Mouse (Mus musculus) R1 (cell line): ENCODE measurements around the gene Pank3.

ENCODE experiments used
- DNase-seq: peaks from one replicate; pipeline ENCODE4 v3.0.0-alpha.2; 2018; ENCODE audit warnings: low read depth, low spot score

Pank3 gene

DNA sequence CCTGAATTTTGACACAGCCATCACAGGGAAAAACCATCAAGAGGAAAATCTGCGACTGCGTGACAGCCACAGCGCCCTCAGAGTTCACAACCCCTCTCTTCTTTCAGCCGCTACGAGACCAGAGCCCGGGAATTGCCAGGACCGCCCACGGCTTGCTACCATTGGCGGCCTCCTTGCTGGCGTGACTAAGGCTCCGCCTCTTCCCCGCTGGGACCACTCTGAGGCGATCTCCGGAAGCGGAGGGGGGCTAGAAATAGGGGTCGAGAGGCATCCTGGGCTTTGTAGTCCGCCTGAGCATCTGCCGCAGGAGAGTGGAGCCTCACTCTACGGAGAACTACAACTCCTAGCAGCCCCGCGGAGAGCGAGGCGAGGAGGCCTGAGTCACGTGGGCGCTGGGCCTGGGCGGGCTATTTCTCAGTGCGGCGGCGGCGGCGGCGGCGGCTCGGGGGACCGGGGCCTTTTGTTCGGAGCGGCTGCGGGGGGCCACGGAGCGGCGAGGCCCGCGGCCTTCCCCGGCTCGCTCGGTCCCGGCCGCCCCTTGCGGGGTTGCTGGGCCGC, at the start of gene Pank3:
TSS of gene Pank3 (plus strand) at position 297 of the 558 bp plus-strand sequence.
- DNase-seq: peak; percentile 99

GRCm38 (mm10) chr11:35723876-35724275, 45.4 kb upstream of the Pank3 start:
- DNase-seq: no peak

- no peak for DNase-seq
Observed at GRCm38 (mm10) chr11:35726341-35726846, 42.9 kb upstream of the Pank3 start.

GRCm38 (mm10) chr11:35728200-35728599, 41.1 kb upstream of the Pank3 start:
- DNase-seq: no peak

DNA sequence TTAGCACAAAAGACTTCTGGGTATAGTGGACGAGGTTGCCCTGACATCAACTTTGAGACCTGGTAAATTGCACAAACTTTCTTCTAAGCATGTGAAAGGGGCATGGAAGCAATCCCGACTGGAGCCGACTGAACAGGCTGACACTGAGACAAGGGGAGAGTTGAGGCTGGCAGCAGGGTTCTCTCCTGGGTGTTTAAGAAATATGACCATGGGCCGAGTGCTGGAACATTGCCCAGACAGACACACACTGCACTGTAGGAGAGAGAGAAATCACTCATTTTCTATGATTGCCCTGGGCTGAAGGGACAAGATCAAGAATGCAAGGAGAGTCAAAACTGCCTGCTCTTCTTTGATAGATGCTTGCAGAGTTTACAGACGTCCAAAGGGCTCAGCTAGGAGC, 40.1 kb upstream of the Pank3 start:
- DNase-seq: no peak

- peak; percentile 64 for DNase-seq
Observed at GRCm38 (mm10) chr11:35732366-35732765, 36.9 kb upstream of the Pank3 start.

- DNase-seq: peak; percentile 57
Observed at GRCm38 (mm10) chr11:35736817-35737216, 32.5 kb upstream of the Pank3 start.

DNA sequence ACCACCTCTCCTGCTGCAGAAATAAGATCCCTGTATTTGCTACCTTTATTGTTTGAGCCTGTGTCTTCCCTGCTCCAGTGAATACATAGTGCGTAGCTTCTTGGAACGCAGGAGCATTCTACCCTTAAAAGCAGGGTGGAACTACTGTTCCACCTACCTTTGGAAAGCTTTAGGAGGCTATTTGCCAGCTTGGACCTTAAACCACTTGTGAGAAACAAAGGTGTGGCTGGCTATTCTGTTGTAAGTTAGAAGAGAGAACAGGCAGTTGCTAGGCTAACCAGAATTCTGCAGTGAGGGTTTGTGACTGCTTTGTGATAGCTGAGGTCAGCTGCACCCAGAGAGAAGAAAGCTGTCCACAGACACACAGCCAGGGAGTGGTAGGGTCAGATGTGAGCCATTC, 32.0 kb upstream of the Pank3 start:
- no peak for DNase-seq

DNA sequence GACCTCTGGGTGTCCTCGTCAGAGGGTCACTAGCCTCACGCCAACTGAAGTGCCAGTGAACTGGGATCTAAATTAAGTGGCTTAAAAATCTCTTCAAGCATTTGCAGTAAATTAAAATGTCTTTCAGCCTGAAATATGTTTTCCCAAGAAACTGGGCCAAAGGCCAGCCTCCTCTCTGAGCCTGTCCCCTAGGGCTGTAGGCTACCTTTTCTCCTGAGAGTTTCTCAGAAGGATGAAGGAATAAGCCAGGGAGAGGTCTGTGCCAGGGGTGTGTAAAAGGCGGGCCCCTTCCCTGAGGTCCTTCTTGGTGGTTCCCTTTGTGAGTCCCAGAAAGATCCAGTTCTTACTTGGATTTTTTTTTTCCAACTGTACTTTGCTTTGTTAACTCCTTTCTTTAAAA, 31.2 kb upstream of the Pank3 start:
- DNase-seq: no peak

GRCm38 (mm10) chr11:35743586-35743985, 25.7 kb upstream of the Pank3 start:
- DNase-seq: no peak

DNA sequence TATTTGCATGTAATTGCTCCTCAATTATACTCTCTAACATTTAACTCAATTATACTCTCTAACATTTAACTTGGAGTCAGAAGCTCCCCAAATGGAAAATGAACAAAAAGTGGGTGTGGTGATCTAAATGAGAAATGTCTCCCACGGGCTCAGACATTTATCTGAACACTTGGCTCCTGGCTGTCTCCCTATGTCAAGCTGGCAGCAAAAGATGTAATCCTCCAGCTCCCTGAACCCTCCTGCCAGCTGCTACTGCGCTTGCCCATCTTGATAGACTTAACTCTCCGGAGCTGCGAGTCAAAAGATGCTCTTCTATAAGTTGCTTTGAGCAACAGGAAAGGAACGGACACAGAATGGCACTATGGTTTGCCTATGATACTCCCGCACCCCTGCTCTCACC, 24.7 kb upstream of the Pank3 start:
- no peak for DNase-seq

DNA sequence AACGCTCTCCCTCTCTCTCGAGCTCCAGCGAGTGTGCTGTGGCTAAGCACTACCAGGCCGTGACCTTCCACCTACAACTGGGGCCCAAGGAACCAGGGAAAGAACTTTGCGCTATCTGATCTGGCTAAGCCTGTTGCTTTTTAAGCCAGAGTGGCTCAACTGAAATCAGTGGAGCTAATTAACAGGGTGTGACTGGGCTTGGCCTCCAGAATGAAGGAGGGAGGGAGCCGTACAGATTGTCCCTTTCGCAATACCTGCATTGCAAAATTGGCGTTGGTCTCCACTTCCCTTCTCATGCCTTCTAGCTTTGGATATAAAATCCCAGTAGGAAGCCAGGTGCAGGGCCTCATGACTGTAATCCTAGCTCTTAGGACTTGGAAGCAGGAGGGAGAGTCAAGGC, 18.7 kb upstream of the Pank3 start:
- DNase-seq: no peak

DNA sequence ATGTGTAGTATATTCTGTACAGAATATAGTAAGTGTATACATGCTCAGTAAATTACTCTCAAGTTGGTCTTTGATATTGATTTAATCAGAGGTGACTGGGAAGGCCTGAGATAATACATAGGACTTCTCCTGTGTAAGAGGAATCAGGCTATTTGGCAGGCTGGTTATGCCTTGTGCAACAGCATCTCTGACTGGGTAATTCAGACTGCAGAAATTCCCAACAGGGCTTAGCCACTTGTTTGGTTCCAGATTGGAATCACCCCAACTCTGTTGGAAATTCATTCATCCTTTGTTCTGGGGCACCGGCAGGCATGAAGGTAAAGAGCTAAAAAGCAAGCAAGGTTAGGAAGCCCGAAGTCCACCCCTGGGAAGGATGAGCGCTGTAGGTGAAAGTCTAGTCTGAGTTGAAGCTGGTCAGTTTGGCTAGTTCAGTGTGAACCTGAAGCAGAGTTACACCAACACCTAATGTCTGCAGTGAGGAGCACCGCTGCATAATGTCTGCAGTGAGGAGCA, 14.3 kb upstream of the Pank3 start:
- DNase-seq: no peak

DNA sequence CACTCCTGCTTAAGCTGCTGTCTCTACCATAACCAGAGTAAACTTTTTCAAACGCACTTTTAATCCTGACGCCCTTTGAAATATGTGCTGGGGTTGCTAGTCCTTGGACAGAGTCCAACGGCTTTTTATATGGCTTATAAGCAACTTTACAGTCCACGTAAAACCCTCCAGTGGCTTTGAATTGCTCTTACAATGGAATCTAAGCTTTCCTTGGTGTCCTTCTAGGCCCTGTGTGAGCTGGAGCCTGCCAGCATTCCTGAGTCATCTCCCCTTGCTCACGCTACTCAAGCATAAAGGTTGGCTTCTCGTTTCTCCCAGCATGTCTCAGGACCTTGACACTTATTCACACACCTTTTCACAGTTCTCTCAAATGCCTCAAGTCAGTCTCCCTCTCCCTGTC, 13.7 kb upstream of the Pank3 start:
- no peak for DNase-seq

DNA sequence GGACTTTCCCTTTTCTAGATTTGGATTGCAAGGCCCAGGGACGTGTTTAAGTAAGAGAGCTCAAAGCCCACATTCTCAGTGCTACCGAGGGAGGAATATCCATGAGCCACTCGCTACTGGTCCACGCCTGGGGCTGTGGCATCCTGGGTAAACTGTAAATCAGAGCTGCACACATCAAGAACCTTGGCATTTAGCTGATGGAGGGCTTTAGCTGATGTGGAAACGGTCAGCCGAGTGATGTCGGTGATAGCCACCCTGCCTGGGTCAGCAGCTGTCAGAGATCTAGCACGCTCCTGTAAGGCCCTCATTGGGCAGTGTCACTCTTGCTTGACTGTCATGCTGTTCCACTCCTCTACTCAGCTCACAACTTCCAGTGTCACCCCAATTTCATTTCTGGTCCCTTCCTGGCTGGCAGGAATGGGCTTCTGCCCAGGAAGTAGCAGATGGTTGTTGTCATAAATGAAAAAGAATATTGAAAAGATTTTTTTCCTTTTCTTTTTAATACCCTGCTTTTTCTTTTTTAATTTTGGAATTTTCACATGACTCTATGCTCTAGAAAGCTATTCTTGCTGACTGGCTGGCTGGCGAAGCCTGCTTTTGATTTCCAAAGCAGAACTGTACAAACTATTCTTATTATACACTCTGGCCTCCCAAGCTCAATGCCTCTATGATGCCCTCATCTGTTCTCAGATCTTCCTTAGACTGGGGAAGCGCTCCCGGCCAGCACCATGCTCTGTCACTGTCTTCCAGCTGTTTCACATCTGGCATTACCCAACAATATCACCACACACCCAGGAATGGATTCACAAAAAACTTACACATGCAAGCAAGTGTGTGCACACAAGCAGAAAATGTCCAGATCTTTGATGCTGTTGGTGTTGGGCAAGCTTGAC, 12.6 kb upstream of the Pank3 start:
- DNase-seq: no peak

GRCm38 (mm10) chr11:35760001-35760626, 9.2 kb upstream of the Pank3 start:
- no peak for DNase-seq

- no peak for DNase-seq
Observed at GRCm38 (mm10) chr11:35760627-35761003, 8.7 kb upstream of the Pank3 start.

- no peak for DNase-seq
Observed at GRCm38 (mm10) chr11:35766845-35767244, 2.4 kb upstream of the Pank3 start.

DNA sequence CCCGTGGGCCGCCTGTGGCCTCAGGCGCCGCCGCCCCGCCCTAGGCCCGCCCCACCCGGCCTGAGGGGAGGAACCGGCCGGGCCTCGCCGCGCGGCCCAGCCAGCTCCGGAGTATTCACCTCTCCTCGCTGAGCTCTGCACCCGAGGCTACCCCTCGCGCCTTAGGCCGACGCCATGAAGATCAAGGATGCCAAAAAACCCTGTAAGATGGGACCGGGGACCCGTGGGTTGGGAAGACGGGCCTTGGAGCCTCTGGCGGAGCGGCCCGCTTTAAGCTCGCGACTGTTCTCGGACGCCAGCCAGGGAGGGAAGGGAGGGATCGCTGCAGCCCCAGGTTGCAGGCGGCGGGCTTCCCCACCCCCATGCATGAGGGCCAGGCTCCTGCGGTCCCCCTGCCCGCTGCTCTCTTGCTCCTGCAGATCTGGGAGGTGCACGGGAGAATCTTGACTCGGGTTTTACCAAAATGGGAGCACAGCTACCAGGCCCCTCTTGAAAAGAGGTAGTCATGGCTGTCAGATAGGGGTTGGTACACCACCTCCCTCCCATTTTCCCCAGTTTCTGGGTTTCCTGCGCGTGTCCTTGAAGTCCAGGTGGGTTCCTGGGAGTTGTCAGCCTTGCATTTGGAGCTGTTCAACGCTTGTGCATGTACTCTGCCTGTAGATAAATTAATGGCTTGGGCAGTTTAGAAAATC, 608 bp downstream of the Pank3 start:
- peak; percentile 69 for DNase-seq

GRCm38 (mm10) chr11:35770741-35771504, 1.6 kb downstream of the Pank3 start:
- no peak for DNase-seq

DNA sequence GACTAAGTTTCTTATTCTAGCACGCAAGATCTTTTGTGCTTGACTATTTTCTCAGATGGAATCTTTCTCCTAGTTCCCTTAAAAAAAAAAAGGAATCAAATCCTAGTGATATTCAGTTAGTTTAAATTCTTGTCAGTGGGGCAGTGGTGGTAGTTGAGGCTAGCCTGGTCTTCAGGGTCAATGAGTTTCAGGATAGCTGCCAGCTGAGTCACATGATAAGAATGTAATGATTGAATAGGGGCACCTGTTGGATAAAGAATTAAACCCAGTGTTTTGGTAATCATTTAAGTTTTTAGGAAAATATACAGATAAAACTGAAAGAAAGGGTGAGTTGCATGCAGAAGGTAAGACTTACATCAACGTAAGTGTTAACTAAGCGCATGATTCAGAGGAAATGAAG, 6.3 kb downstream of the Pank3 start:
- no peak for DNase-seq
